Mouse (Mus musculus) liver, adult 10 weeks (tissue): Measurements from ENCODE around the gene Egfl8. TPM values are rescaled to one million over a fixed set of nuclear protein-coding genes. Genes with fewer than 3 reads are reported as not detected.

Experiments used
- polyA plus RNA-seq: library from polyadenylated mRNA; stranded (reverse); fragments of 350-450 nt; fragmentation: Illumina TruSeq; extraction: RNeasy Lipid Tissue Mini Kit (QIAGEN cat#74804); gene quantifications from one replicate; pipeline ENCODE4 v1.2.3, GENCODE M21; 2014; ENCODE audit warnings: low read depth, low replicate concordance

Gene Egfl8
- polyA plus RNA-seq: not detected

DNA sequence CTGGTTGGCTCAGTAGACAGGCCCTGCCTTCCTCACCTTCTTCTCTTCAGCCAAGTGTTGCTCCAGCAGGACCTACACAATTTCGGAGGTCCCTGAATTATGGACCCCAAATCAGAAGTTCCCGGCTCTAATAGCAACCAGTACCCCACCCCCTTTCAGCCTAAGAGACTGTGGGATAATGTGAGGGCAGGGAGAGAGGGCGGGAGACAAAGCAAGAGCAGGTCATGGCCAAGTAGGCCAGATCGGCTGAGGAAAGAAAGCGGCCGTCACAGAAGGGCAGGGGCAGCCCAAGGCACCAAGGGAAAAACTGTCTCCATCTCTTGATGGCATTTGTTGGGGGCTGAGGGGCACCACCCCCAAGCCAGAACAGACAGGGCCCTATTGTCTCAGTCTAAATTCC lies at the start of gene Egfl8:
Gene Egfl8, minus strand, starts transcription at position 101 of the 400 bp plus-strand sequence.

GRCm38 (mm10) chr17:34646906-34647787 lies 31.4 kb upstream of the Egfl8 start, which contains the start of gene Atf6b:
TSS of gene Atf6b (plus strand) at chr17:34647146.

GRCm38 (mm10) chr17:34644608-34645007 lies 28.8 kb upstream of the Egfl8 start, which contains the start of gene Fkbpl:
TSS of gene Fkbpl (plus strand) at chr17:34644764.

DNA sequence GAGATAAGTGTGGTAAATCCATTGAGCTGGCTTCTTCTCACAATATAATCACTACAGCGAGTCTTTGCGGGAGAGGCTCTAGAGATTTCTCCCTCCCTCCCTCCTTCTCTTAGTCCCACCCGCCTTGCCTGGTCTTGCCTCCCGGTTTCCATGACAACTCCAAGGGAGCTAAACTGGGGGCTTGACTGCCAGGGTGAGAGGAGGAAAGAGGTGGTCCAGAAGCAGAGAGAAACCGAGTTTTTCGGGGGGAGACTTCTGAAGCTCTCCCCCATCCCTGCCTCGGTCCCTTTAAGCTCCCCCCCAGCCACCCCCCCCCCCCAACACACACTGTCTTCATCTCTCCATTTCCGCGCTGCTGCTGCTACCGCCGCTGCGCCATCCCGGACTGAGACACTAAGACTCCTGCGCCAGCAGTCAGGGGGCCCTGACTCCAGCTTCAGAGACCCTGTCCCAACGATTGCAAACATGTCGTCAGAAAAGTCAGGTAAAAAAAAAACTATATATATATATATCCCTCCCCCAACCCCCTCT lies 13.5 kb upstream of the Egfl8 start, which contains the start of gene Prrt1:
Gene Prrt1, plus strand, starts transcription at position 313 of the 531 bp plus-strand sequence.

GRCm38 (mm10) chr17:34627943-34628643 lies 12.3 kb upstream of the Egfl8 start, which contains the start of gene Ppt2:
TSS of gene Ppt2 (minus strand) at chr17:34628510.

GRCm38 (mm10) chr17:34604061-34604508 lies 11.7 kb downstream of the Egfl8 start, which contains the start of gene Agpat1:
TSS of gene Agpat1 (plus strand) at chr17:34604262.

GRCm38 (mm10) chr17:34603375-34604060 lies 12.3 kb downstream of the Egfl8 start, which contains the start of gene Rnf5:
TSS of gene Rnf5 (minus strand) at chr17:34603690.

GRCm38 (mm10) chr17:34597566-34598095 lies 18.1 kb downstream of the Egfl8 start, which contains the start of gene Ager:
TSS of gene Ager (plus strand) at chr17:34597862.

GRCm38 (mm10) chr17:34591029-34591993 lies 24.5 kb downstream of the Egfl8 start, which contains the start of gene Pbx2:
TSS of gene Pbx2 (plus strand) at chr17:34591266.

DNA sequence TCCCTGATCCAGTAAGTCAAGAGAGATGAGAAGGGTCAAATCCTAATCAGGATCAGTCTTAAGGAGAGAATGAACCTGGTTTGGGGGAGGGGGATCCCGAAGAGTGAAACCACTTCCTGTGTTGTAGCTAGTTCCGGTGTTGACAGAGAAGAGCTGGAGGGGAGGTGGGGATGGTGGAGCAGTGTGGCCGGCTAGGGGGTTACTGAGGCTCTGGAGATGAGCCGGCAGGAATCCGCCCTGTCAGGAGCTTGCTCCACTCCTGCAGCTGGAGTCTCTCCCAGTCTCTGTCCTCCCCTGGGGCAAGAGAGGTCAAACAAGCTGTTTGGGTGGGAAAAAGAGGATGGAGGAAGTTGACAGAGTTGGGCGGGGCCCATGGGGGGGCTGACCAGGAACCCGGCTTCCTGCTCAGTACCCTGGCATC lies 26.1 kb downstream of the Egfl8 start, which contains the start of gene Gpsm3:
Gene Gpsm3, plus strand, starts transcription at position 126 of the 421 bp plus-strand sequence.

DNA sequence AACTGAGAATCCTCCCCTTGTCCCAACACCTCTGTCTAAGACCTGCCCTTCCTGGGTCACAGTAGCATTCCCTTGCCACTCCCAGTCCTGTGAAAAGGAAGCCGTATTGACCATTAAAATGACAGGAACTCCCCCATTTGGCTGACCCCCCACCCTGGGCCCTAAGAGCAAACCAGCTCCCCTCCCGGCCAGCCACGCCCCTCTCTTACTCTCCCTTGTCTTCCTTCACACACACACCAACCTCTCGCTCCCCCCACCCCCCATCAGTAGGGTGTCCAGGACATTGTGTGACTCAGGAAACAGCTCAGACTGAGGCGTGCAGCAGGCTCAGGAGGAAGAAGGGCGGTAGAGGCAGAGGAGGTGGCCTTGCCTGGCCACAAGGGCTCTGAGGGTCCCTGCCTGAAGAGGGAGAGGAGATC lies 51.8 kb downstream of the Egfl8 start, which contains the start of gene Notch4:
Gene Notch4, plus strand, starts transcription at position 266 of the 419 bp plus-strand sequence.

Other genes with a start within 250 kb of the Egfl8 start
- gene Btnl1, start 238.8 kb downstream of the Egfl8 start, polyA plus RNA-seq: not detected
- gene BC051142, start 217.2 kb downstream of the Egfl8 start, polyA plus RNA-seq: not detected
- not detected for gene Btnl4, start 138.7 kb downstream of the Egfl8 start, polyA plus RNA-seq
- gene Btnl6, start 98.6 kb downstream of the Egfl8 start, polyA plus RNA-seq: not detected
- gene Notch4, start 51.7 kb downstream of the Egfl8 start, polyA plus RNA-seq: 0.16 TPM
- gene Gpsm3, start 26.2 kb downstream of the Egfl8 start, polyA plus RNA-seq: 0.61 TPM
- 5.3 TPM for gene Pbx2, start 24.7 kb downstream of the Egfl8 start, polyA plus RNA-seq
- gene Ager, start 18.1 kb downstream of the Egfl8 start, polyA plus RNA-seq: not detected
- 45.1 TPM for gene Rnf5, start 12.3 kb downstream of the Egfl8 start, polyA plus RNA-seq
- 0.72 TPM for gene Agpat1, start 11.7 kb downstream of the Egfl8 start, polyA plus RNA-seq
- 7.0 TPM for gene Ppt2, start 12.5 kb upstream of the Egfl8 start, polyA plus RNA-seq
- gene Prrt1, start 13.6 kb upstream of the Egfl8 start, polyA plus RNA-seq: not detected
- gene Fkbpl, start 28.8 kb upstream of the Egfl8 start, polyA plus RNA-seq: 1.9 TPM
- 1.9 TPM for gene Atf6b, start 31.2 kb upstream of the Egfl8 start, polyA plus RNA-seq
- 0.03 TPM for gene Tnxb, start 54.6 kb upstream of the Egfl8 start, polyA plus RNA-seq
- gene C4b, start 127.9 kb upstream of the Egfl8 start, polyA plus RNA-seq: 80.2 TPM
- gene Cyp21a1, start 188.6 kb upstream of the Egfl8 start, polyA plus RNA-seq: not detected
- 3.5 TPM for gene Stk19, start 221.0 kb upstream of the Egfl8 start, polyA plus RNA-seq
- gene Dxo, start 221.0 kb upstream of the Egfl8 start, polyA plus RNA-seq: 3.6 TPM
- gene Skiv2l, start 234.2 kb upstream of the Egfl8 start, polyA plus RNA-seq: 3.2 TPM
- 1.5 TPM for gene Nelfe, start 234.4 kb upstream of the Egfl8 start, polyA plus RNA-seq
- 281 TPM for gene Cfb, start 246.5 kb upstream of the Egfl8 start, polyA plus RNA-seq